Mouse (Mus musculus): Measurements from ENCODE around the gene Map4k5.

Gene Map4k5

GRCm38 (mm10) chr12:69838376-69838775, 54.6 kb downstream of the Map4k5 start:
- peak; percentile 50 to 54 for DNase-seq

DNA sequence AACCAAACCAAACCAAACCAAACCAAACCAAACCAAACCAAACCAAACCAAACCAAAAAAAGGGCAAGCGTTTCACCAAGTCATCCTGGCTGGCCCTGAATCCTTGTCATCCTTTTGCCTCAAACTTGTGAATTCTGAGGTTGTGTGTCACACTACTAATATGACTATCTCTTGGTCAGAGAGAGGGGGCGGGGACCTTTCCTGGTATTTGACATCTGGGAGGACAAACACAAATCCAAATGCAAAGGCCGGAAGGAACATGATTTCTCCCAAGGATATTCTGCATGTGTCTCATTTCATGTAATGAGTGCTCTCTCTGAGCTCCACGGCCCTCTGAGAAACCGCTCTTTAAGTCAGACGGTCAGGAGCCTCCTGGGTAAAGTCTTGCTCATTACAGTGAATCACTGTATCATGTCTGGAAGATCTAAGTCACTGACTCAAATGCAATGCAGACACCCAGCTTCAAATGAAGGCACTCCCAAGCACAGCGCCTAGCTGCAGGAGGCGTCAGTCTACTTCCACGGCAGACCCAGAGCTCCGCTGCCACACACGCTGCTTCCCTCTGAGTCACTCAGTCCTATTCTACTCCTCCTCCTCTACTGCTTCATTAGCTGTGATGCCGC, 58.9 kb downstream of the Map4k5 start:
- DNase-seq, result no peak

GRCm38 (mm10) chr12:69831239-69831910, 61.6 kb downstream of the Map4k5 start:
- DNase-seq, result no peak

DNA sequence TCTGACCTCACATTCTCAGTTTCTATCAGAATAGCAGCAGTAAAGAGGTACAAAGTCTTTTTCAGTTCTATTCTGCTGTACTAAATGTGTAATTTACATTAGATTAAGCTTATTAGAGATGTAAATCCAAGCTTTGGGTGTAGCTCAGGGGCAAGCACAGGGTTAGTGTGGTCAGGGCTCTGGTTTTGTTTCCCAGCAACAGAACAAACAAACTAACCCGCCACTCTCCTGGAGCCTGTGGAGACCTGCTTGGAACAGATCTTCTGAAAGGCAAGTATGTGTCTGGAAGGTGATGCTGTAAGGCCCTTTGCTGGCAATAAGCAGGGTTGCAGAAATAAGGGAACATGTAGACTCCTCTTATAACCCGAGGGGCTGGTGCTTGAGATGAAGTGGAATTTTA, 64.8 kb downstream of the Map4k5 start:
- DNase-seq, result no peak

DNA sequence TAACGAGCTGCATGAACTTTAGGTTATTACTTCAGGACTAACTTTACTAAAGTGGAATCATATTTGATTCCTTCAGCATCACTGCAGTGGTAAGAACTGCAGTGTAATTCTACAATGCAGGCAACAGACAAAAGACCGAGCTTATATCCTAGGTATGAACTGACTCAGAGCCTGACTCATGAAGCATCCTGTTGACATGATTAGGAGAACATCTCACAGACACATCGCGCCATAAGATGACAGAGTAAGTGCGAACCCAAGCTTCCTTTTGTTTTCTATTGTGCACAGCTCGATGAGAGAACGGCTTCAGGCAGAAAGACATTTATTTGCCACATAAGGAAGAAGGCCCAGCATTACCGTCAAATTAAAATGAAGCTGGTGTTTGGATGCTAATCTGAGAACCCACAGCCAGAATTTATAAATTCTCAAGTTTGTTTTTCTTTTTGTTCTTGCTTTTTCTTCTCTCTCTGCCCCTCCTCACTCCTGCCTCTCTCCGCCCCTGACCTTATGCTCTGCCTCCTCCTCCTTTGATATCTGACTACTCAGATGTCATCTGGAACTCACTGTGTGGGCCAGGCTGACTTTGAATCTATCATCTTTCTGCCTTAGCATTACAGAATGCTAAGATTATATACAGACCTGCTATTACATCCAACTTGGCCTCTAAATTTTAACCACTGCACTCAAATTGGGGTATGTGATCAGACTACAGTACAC, 68.0 kb downstream of the Map4k5 start:
- DNase-seq, result no peak

GRCm38 (mm10) chr12:69814272-69814671, 78.7 kb downstream of the Map4k5 start:
- no peak for DNase-seq

GRCm38 (mm10) chr12:69813596-69813995, 79.4 kb downstream of the Map4k5 start:
- DNase-seq, result no peak

GRCm38 (mm10) chr12:69812986-69813385, 80.0 kb downstream of the Map4k5 start:
- DNase-seq, result no peak

DNA sequence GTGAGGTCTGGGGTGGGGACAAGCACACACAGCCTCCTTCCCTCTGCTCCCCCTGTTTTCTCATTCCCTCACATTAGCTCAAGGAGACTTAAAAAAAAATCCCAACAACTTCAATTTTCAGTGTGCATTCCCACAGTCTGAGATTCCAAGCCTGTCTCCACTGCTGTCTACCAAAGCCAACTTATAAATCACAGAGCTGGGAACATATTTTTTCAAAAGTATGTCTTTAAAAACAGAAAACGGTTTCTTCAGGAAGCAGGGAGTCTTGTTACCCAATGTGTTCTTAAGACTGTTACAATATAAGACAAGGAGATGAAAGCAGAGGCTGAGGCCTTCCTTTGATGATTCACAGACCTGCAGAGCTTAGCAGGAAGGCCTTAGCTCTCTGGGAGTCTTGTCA, 81.0 kb downstream of the Map4k5 start:
- DNase-seq, result no peak

GRCm38 (mm10) chr12:69809439-69809838, 83.6 kb downstream of the Map4k5 start:
- DNase-seq, result no peak

GRCm38 (mm10) chr12:69807399-69807985, 85.5 kb downstream of the Map4k5 start:
- no peak for DNase-seq

- DNase-seq, result no peak
Observed at GRCm38 (mm10) chr12:69805148-69805547, 87.9 kb downstream of the Map4k5 start.

GRCm38 (mm10) chr12:69804393-69805070, 88.5 kb downstream of the Map4k5 start:
- DNase-seq, result no peak

DNA sequence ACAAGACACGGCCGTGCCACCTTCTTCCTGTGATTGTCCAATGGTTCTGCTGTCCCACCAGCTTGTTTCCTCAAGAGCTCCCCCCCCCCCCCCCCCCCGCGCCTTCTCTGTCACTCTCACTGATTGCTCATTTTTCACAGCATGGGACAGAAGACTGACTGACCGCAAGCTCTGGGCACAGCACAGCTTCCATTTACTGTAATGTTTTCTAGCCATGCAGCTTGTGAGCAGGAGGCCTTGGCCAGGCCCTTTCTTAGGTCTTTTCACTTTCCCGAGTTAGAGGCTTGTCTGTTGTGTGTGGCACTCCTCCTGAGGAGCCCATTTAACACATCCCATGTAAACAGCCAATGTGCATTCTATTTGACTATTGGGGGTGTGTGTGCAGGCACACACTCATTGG, 89.8 kb downstream of the Map4k5 start:
- no peak for DNase-seq

- DNase-seq, result no peak
Observed at GRCm38 (mm10) chr12:69800586-69800985, 92.4 kb downstream of the Map4k5 start.

DNA sequence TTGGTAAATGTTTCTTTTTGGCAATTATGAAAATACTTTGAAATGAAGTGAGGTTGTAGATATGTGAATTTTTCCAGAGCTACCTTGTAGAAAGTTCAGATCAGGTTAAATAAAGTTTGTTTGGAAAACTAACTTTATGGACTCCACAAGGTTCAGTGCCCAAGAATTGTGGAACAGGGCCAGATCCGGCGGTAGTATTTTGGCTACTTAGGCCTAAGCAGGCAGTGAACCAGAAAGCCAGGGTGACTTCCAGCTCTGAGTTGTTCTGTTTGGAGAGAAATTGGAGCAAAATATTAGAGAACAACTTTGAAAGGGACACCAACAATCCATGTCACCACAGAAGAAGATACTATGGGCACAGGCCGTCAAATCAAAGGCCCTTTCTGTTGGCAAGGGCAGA, 96.7 kb downstream of the Map4k5 start:
- DNase-seq, result no peak

GRCm38 (mm10) chr12:69790530-69791505, 102.2 kb downstream of the Map4k5 start, which contains the start of gene Cdkl1:
Gene Cdkl1, minus strand, starts transcription at chr12:69791267.
- DNase-seq, result peak; percentile 80

- DNase-seq, result no peak
Observed at GRCm38 (mm10) chr12:69789766-69790529, 103.1 kb downstream of the Map4k5 start.

GRCm38 (mm10) chr12:69788380-69788779, 104.6 kb downstream of the Map4k5 start:
- DNase-seq, result no peak

DNA sequence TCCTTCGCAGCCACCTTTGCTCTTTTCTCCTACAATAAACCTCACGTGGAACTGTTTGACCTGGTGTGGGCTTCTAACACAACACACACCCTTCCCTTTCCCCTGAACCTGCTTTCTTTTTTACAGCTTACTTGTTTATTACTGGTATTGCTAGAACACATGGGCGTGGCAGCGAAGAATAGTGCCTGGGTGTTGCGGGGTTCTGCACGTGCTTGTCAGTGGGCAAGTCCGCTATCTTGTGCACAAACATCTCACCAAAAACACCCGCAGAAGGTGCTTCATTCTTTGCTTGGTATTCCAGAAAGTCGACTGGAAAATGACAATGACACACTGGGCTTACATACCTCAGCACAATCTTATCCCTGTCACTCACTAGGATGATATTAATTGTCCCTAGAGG, 107.5 kb downstream of the Map4k5 start:
- DNase-seq, result no peak
